10 mouse cellular contexts compared by ENCODE assay signal in the genomic region with DNA sequence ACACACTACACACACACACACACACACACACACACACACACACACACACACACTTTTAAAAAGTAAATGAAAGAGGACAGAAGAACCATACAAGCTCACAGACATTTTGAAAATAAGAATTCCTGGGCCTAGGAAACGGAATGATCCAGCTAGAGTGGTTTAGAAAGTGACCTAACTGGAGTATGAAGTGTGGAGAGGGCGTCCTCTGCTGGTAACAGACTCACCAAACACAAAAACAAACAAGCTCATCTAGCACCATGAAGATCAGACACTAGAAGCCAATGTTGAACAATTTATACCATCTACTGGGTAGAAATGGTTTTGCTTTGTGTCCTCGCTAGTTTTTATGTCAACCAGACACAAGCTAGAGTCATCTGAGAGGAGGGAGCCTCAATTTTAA. TPM values are rescaled to one million over a fixed set of nuclear protein-coding genes. Genes with fewer than 3 reads are reported as not detected.
DNase-seq lines count a peak whose midpoint lies in the region; ATAC-seq and TF ChIP-seq lines count a peak whose summit lies in the region.
"Had no signal": no experiment of that assay in that cellular context is flagged by ENCODE, and none has a peak within 500 bp of the region (broad histone marks: within the 10 kb centered on the region; RNA-seq: fewer than 3 reads in every experiment).

No protein-coding gene starts in this region.

- no peaks in the 10 kb centered on the region for H3K27me3 ChIP-seq in thymus, adult 2 months (ENCODE audit: control insufficient read depth, insufficient read depth, low read length)
- no peaks in the 10 kb centered on the region for H3K27me3 ChIP-seq in cerebellum, adult 2 months (ENCODE audit: control insufficient read depth, insufficient read depth, low read length)
- H3K27me3 ChIP-seq in hindbrain, embryonic 10.5 days (ENCODE audit: insufficient read depth, poor library complexity, severe bottlenecking) = no peaks in the 10 kb centered on the region
- H3K27me3 ChIP-seq: heart, embryonic 15.5 days; midbrain, embryonic 12.5 days had no signal

- DNase-seq in heart, adult 8-10 months (ENCODE audit: low spot score) = peak; percentile 52
- DNase-seq in heart, adult 11 months = no peak
- peak; percentile 3 for DNase-seq in thymus, postnatal 25 days
- no peak for DNase-seq in thymus, adult 2 months
- peak; percentile 40 to 45 for DNase-seq in cerebellum, adult 2 months
- DNase-seq in hindbrain, embryonic 10.5 days (ENCODE audit: low spot score) = no peak

- ATAC-seq in hematopoietic stem cell, adult 5-6 weeks (replicated peaks in 1 of 2; ENCODE audit: insufficient read depth in 1 of 2, low FRiP score in 2 of 2, low TSS enrichment in 1 of 2, low read depth in 1 of 2, poor library complexity in 2 of 2, severe bottlenecking in 2 of 2) = peak; percentile 34 to 48; a peak in 1 of 4 replicates
- 0 out of 2 replicates have a peak, but pooled peaks have one; percentile 68 for ATAC-seq in monocyte, adult 5-6 weeks (replicated peaks; ENCODE audit: insufficient number of reproducible peaks, low FRiP score, low TSS enrichment, poor library complexity, severe bottlenecking)

- 49% methylated on average over 3 of the region's 3 CpGs for WGBS in thymus, adult 2 months
- 41% methylated on average over 3 of the region's 3 CpGs for WGBS in cerebellum, adult 2 months
- 45% methylated on average over 3 of the region's 3 CpGs for WGBS in hindbrain, embryonic 10.5 days

- no peaks in the 10 kb centered on the region for H3K36me3 ChIP-seq in thymus, adult 2 months (ENCODE audit: control insufficient read depth, insufficient read depth, low read length)
- H3K36me3 ChIP-seq in hindbrain, embryonic 10.5 days = no peaks in the 10 kb centered on the region
- H3K36me3 ChIP-seq: heart, embryonic 15.5 days; midbrain, embryonic 12.5 days had no signal

- H3K4me3 ChIP-seq in thymus, adult 2 months (ENCODE audit: control insufficient read depth, insufficient read depth, low read length) = no peak overlapping the region
- H3K4me3 ChIP-seq in cerebellum, adult 2 months (replicated peaks; ENCODE audit: insufficient read depth, low read depth, low read length) = no peak overlapping the region
- no peak overlapping the region for H3K4me3 ChIP-seq in hindbrain, embryonic 10.5 days
- H3K4me3 ChIP-seq: heart, embryonic 15.5 days; midbrain, embryonic 12.5 days had no signal

- no peaks in the 10 kb centered on the region for H3K4me1 ChIP-seq in thymus, adult 2 months (replicated peaks; ENCODE audit: control insufficient read depth, insufficient read depth, low read length)
- no peaks in the 10 kb centered on the region for H3K4me1 ChIP-seq in cerebellum, adult 2 months (ENCODE audit: control insufficient read depth, insufficient read depth, low read length)
- H3K4me1 ChIP-seq in hindbrain, embryonic 10.5 days (replicated peaks) = no peaks in the 10 kb centered on the region
- H3K4me1 ChIP-seq: heart, embryonic 15.5 days; midbrain, embryonic 12.5 days had no signal

- TF ChIP-seq CTCF in thymus, adult 2 months (IDR thresholded peaks at IDR 0.05; ENCODE audit: borderline replicate concordance, control insufficient read depth, extremely low read depth, insufficient read depth, low read length, poor library complexity) = no peak
- peak; percentile 47; the same call in 1 of the 2 replicates for TF ChIP-seq CTCF in cerebellum, adult 2 months (IDR thresholded peaks at IDR 0.05; ENCODE audit: borderline replicate concordance, insufficient read depth, low read depth, low read length)

- no peak for TF ChIP-seq POLR2A in thymus, adult 2 months (IDR thresholded peaks at IDR 0.05; ENCODE audit: control insufficient read depth, extremely low read depth, insufficient read depth, low read length, poor library complexity)
- TF ChIP-seq POLR2A in cerebellum, adult 2 months (IDR thresholded peaks at IDR 0.05; ENCODE audit: borderline replicate concordance, insufficient read depth, low read length) = no peak

- no peaks in the 10 kb centered on the region for H3K9me3 ChIP-seq in hindbrain, embryonic 10.5 days
- H3K9me3 ChIP-seq: heart, embryonic 15.5 days; midbrain, embryonic 12.5 days had no signal

- H3K27ac ChIP-seq in thymus, adult 2 months (ENCODE audit: control insufficient read depth, insufficient read depth, low read length) = no peak overlapping the region
- no peak overlapping the region for H3K27ac ChIP-seq in cerebellum, adult 2 months (ENCODE audit: insufficient read depth, low read length)
- no peak overlapping the region for H3K27ac ChIP-seq in hindbrain, embryonic 10.5 days
- H3K27ac ChIP-seq: heart, embryonic 15.5 days; midbrain, embryonic 12.5 days had no signal

RNA-seq across cellular contexts. Expression of a gene that starts 7.9 kb away (rescaled TPM):
- 10 to 100 TPM in 3 of 4 experiments, 1 to 10 TPM in 1; 9.7 to 16.0 (median 11.8) TPM for total RNA-seq in heart, adult 8-10 months (2022)
- 2.3 and 3.0 TPM in 2 replicates for polyA plus RNA-seq in thymus, adult 2 months (2012; rRNA removed)
- 3.9 and 4.1 TPM in 2 replicates for polyA plus RNA-seq in cerebellum, adult 2 months (2012; rRNA removed)
- 30.8 and 38.0 TPM in 2 replicates for total RNA-seq in hematopoietic stem cell, adult 5-6 weeks (2017)
- 24.1 to 36.0 TPM (median 35.5 TPM) in 3 replicates for total RNA-seq in monocyte, adult 5-6 weeks (2017)
- polyA plus RNA-seq in hindbrain, embryonic 10.5 days (2016; fragmentation: Nextera tagmentation; extraction: Ambion mirVana) = 3.7 and 4.9 TPM in 2 replicates

RNA-seq across cellular contexts. Expression of a gene that starts 29.1 kb away (rescaled TPM):
- total RNA-seq in heart, adult 8-10 months (2022) = 10 to 100 TPM; 67.6 to 71.6 (median 69.7) TPM
- 39.8 and 58.4 TPM in 2 replicates for polyA plus RNA-seq in thymus, adult 2 months (2012; rRNA removed)
- 66.8 and 72.6 TPM in 2 replicates for polyA plus RNA-seq in cerebellum, adult 2 months (2012; rRNA removed)
- 36.5 and 45.1 TPM in 2 replicates for total RNA-seq in hematopoietic stem cell, adult 5-6 weeks (2017)
- 34.0 to 41.6 TPM (median 38.1 TPM) in 3 replicates for total RNA-seq in monocyte, adult 5-6 weeks (2017)
- polyA plus RNA-seq in hindbrain, embryonic 10.5 days (2016; fragmentation: Nextera tagmentation; extraction: Ambion mirVana) = 69.1 and 71.0 TPM in 2 replicates

Comparison
In these comparisons a context has a peak if more than half of its experiments do, and no peak if none do; other contexts are left out.
1. DNase-seq: peak in heart, adult 8-10 months (single experiment), thymus, postnatal 25 days (single experiment) and cerebellum, adult 2 months (2 of 2); none in heart, adult 11 months (single experiment), thymus, adult 2 months (single experiment) and hindbrain, embryonic 10.5 days (single experiment).